Mouse (Mus musculus): ENCODE measurements around the gene Mbtps1. TPM values are rescaled to one million over a fixed set of nuclear protein-coding genes. Genes with fewer than 3 reads are reported as not detected.

The Mbtps1 gene
- total and polyA plus RNA-seq, 3 experiments = 82.7 to 96.5 (median 89.4) TPM

- DNase-seq = no peak
These were observed 523 bp downstream of the Mbtps1 start for GRCm38 (mm10) chr8:119557821-119558602.

DNA sequence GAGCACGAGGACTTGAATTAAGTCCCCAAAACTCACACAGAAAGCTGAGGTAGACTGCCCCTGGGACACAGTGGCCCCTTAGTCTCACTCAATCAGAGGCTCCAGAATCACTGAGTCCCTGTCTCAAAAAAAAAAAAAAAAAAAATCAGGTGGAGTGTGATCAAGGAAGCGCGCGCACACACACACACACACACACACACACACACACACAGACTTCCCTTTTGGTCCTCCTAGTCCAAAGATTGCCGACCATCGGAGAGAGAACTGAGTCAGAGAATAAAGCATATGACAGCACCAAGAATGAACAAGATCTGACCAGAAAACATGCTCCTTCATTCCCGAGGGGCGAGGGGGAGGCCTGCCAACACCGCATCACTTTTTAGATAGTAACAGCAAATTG, 1.4 kb downstream of the Mbtps1 start:
- DNase-seq = no peak

- DNase-seq = no peak
These were observed 2.7 kb downstream of the Mbtps1 start for GRCm38 (mm10) chr8:119555861-119556260.

DNA sequence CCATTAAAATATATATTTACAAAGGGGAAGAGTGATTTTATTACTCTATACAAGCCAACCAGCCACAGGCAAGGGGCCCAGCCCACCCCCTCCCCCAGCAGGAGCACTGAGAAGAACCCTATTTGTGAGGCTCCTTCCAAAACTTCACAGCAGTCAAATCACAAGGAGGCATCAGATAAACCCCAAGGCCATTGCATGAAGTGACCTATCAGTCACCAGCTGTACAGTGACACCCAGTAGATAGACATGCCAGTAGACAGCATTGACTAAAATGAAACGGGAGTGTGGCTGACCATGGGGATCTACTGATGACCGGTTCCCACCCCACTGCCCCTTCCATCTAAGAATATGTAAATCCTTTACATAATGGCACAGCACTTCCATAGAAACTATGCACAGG, 5.6 kb downstream of the Mbtps1 start:
- DNase-seq = peak; percentile 33

GRCm38 (mm10) chr8:119548560-119549113, 9.9 kb downstream of the Mbtps1 start:
- no peak for DNase-seq

- peak; percentile 26 for DNase-seq
These were observed 11.4 kb downstream of the Mbtps1 start for GRCm38 (mm10) chr8:119547019-119547691.

DNA sequence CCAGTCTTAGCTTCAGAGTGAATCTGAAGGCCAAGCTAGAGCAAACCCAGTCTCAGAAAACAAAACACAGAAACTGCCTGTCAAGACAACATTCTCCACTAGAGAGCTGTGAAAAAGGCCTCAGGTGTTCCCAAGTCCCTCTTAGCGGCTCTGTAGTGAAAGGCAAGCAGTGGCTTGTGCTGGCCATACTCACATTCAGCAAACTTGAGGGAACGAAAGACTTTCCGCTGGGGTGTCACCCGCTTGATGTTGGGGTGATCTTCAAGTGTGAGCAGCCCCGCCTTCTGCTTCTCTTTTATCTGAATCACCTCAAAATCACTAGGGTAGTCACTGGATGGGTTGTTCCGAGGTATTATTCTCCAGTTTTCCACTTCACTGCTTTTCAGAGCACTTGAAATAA, 12.7 kb downstream of the Mbtps1 start:
- DNase-seq = no peak

- no peak for DNase-seq
These were observed 13.4 kb downstream of the Mbtps1 start for GRCm38 (mm10) chr8:119545180-119545579.

DNA sequence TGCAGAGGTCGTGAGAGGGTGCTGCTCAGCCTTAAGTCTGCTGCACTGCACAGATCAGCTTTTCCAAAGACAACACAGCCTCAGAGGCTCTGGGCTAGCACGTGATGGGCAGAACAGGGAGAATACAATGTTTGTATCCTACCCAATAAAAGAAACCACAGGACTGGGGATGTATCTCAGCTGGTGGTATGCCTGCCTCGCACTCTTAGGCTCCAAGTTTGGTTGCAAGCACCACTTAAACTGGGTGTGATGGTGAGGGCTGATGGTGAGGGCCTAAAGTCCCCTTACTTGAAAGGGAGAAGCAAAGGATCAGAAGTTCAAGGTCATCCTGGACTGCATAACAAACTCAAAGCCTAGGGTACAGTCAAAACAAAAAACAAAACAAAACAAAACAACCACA, 13.9 kb downstream of the Mbtps1 start:
- DNase-seq = no peak

- DNase-seq = no peak
These were observed 26.6 kb downstream of the Mbtps1 start for GRCm38 (mm10) chr8:119531973-119532372.

DNA sequence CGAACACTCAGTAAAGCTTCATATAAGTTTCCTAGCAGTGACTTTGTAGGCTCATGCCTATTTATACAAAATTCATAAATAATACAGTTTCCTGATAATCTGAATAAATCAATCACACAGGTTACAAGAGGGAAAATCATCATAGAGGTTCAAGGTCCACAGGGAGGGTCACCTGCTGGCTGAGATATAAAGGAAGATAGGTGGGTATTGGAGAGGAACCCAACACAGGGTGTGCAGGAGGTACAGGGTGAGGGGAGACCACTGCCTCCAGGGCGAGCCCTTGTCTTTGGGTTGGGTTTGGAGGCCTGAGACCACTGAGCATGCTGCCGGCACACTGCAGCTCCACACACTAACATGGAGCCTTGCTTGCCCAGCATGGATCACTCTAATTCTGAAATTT, 27.1 kb downstream of the Mbtps1 start:
- no peak for DNase-seq

DNA sequence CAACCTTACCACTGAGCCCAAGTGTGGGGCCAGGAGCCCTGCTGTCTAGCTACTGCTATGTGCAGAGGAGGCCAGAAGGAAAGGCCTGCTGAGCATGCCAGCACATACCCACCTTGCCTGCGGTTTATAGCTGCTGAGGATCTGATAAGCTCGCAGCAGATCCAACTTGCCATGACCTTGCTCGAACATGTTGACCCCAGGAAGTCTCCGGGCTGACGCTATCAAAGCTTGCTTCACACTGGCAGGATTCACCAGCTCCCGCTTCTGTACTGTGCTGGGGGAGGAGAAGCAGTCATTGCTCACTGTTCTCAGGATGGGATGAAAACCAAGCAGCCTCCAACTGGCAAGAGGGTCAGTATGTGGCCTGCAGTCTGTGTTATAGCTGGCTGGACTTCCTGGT, 27.6 kb downstream of the Mbtps1 start:
- peak; percentile 36 for DNase-seq

GRCm38 (mm10) chr8:119528762-119529161, 29.8 kb downstream of the Mbtps1 start:
- no peak for DNase-seq

DNA sequence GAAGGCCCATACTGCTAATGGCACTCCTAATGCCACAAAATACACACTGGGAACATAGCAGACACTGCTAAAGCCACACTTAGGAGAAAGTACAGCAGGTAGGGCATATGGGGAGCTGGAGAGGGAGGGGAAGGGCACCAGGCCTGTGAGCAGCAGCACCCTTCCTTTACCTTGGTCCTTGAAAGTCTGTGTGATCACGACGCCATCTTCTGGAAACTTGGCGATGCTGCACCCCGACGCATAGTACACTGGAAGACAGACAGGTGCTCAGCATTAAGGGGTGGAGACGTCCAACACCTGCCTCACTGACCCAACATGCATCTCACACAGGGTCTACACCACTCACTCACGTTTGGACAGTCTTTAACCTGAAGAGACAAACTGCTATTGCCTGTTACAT, 38.4 kb downstream of the Mbtps1 start:
- DNase-seq = no peak

- DNase-seq = no peak
These were observed 41.9 kb downstream of the Mbtps1 start for GRCm38 (mm10) chr8:119516674-119517073.

GRCm38 (mm10) chr8:119515767-119516166, 42.8 kb downstream of the Mbtps1 start:
- DNase-seq = no peak

- DNase-seq = no peak
These were observed 43.6 kb downstream of the Mbtps1 start for GRCm38 (mm10) chr8:119514940-119515339.

GRCm38 (mm10) chr8:119513405-119513804, 45.1 kb downstream of the Mbtps1 start:
- DNase-seq = no peak

DNA sequence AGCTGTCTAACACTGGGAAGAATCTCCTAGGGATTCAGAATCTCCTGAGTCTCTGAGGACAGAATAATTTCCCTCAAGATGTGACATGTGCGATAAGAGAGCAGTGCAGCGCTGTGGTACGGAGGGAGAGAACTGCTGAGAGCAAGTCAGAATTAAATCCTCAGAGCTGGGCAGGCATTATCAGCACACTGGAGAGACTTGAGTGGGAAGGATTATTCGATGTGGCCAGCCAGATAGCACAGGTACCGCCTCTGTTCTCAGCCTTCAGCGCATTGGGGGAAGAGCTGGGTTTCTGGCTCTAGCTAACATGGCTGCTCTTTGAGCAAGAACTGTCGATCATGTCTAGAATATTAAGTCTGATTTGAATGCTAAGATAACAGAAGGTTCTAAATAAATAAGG, 46.8 kb downstream of the Mbtps1 start:
- DNase-seq = no peak

DNA sequence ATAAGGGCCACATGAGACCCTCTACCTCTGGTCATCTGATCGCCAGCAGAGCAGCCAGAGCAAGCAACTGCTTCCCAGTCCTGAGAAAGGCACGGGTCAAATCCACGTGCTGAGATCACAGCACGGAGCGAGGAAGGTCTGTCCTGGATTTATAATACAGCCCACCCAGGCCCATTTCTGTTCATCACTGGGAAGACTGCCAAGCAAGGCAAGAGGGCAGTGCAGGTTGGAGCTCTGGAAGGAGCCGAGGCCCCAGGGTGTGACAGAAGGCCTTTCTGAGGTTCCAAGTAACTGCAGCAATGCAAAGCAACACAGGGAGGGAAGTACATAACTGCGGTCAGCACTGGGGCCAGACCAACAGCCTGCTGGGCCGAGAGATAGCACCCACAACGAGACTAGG, 48.1 kb downstream of the Mbtps1 start:
- DNase-seq = no peak

- no peak for DNase-seq
These were observed 52.4 kb downstream of the Mbtps1 start for GRCm38 (mm10) chr8:119506106-119506505.

DNA sequence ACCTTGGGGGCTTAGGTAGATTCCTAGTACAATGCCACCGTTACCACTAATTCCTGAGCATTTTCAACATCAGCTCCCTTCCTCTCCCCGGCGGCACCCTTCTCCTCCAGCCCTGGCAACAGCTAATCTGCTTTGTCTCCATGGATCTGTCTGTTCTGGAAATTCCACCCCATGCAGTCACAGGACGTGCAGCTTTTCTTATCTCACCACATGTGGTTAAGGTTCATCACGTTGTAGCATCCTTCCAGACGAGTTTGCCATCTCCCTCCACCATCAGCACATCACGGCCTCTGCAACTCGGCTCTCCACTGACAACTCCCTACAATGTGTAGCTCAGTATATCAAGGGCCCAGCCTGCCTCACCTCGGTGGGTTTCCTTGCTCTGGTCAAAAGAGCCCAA, 53.0 kb downstream of the Mbtps1 start:
- no peak for DNase-seq

DNA sequence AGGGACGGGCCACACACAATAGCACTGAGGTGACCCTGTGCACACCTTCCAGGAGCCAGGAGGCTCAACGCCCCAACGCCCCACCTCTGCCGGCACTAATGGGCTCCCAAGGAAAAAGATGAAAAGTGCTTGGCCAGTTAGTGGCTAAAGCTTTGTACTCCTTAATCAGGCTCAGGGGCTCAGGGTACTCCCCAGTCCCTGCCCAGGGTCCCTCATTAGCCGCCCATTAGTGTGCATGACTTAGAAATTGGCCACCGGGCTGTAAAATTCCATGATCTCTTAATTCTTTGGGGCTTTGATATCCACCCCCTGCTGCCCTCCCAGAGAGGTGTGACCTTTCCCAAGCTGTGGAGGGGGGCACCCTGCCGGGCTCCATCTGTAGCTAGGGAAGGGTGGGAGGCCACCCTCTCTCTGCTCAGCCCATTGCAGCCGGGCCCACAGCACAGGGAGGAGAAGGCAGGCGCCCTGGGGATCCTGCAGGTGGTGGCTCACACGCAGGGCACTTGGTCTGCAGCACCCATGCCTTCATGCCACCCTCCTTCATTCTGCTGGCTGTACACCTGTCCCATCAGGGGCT, 55.3 kb downstream of the Mbtps1 start:
- DNase-seq = no peak
